Mouse (Mus musculus): ENCODE results near the gene Adipoq.
"Not testable (repeated sequence)": the region's sequence is repeated elsewhere in the genome, so short reads cannot be mapped to it uniquely, and the experiment has no call there.

Gene Adipoq

GRCm38 (mm10) chr16:23167079-23167478 lies 20.7 kb downstream of the Adipoq start:
- DNase-seq, result no peak

- no peak for DNase-seq
Observed at GRCm38 (mm10) chr16:23170813-23171212, 24.5 kb downstream of the Adipoq start.

GRCm38 (mm10) chr16:23173904-23174303 lies 27.6 kb downstream of the Adipoq start:
- no peak for DNase-seq

GRCm38 (mm10) chr16:23174855-23175254 lies 28.5 kb downstream of the Adipoq start:
- no peak for DNase-seq

- DNase-seq, result no peak
Observed at GRCm38 (mm10) chr16:23175956-23176355, 29.6 kb downstream of the Adipoq start.

GRCm38 (mm10) chr16:23177856-23178255 lies 31.5 kb downstream of the Adipoq start:
- DNase-seq, result no peak

- DNase-seq, result no peak
Observed at GRCm38 (mm10) chr16:23178796-23179195, 32.5 kb downstream of the Adipoq start.

- DNase-seq, result not testable (repeated sequence)
Observed at GRCm38 (mm10) chr16:23179436-23179835, 33.1 kb downstream of the Adipoq start.

- DNase-seq, result no peak
Observed at GRCm38 (mm10) chr16:23181054-23181453, 34.7 kb downstream of the Adipoq start.

GRCm38 (mm10) chr16:23181487-23181886 lies 35.2 kb downstream of the Adipoq start:
- no peak for DNase-seq

- DNase-seq, result no peak
Observed at GRCm38 (mm10) chr16:23181942-23182597, 35.7 kb downstream of the Adipoq start.

- no peak for DNase-seq
Observed at GRCm38 (mm10) chr16:23185824-23186223, 39.5 kb downstream of the Adipoq start.

- no peak for DNase-seq
Observed at GRCm38 (mm10) chr16:23186418-23186817, 40.1 kb downstream of the Adipoq start.

GRCm38 (mm10) chr16:23187983-23188382 lies 41.6 kb downstream of the Adipoq start:
- no peak for DNase-seq

- no peak for DNase-seq
Observed at GRCm38 (mm10) chr16:23189612-23190011, 43.3 kb downstream of the Adipoq start.

- DNase-seq, result no peak
Observed at GRCm38 (mm10) chr16:23191560-23192242, 45.4 kb downstream of the Adipoq start.

- no peak for DNase-seq
Observed at GRCm38 (mm10) chr16:23195618-23196017, 49.3 kb downstream of the Adipoq start.

GRCm38 (mm10) chr16:23196296-23196695 lies 50.0 kb downstream of the Adipoq start:
- no peak for DNase-seq

GRCm38 (mm10) chr16:23196791-23197190 lies 50.5 kb downstream of the Adipoq start:
- DNase-seq, result no peak

- DNase-seq, result no peak
Observed at GRCm38 (mm10) chr16:23201498-23201897, 55.2 kb downstream of the Adipoq start.
